Mouse (Mus musculus): ENCODE data around the gene Zfand6.

- TF ChIP-seq EP300 (IDR thresholded peaks at IDR 0.05; ENCODE audit: low read depth) (no peak), CTCF (IDR thresholded peaks at IDR 0.05; ENCODE audit: low read depth) (no peak)
Measured at GRCm38 (mm10) chr7:84596002-84596401, 93.8 kb downstream of the Zfand6 start.
